Mouse (Mus musculus) olfactory bulb, adult 2 months (tissue): ENCODE data around the gene Prex1. TPM values are rescaled to one million over a fixed set of nuclear protein-coding genes. Genes with fewer than 3 reads are reported as not detected.

Source experiments
- H3K27ac ChIP-seq: fragments of 200-500 bp; 2 replicates; pipeline ENCODE4 v1.5.1; 2012; ENCODE audit warnings: low read depth, low read length; ENCODE audit not compliant: insufficient read depth
- H3K4me1 ChIP-seq: fragments of 200-500 bp; 2 replicates; pipeline ENCODE4 v1.6.1; 2012; ENCODE audit warnings: low read length; ENCODE audit not compliant: control insufficient read depth, insufficient read depth
- H3K4me3 ChIP-seq: fragments of 200-500 bp; 2 replicates; pipeline ENCODE4 v1.5.1; 2012; ENCODE audit warnings: mild to moderate bottlenecking, low read depth, low read length, moderate library complexity; ENCODE audit not compliant: insufficient read depth
- CTCF ChIP-seq: fragments of 200-500 bp; IDR thresholded peaks from 2 replicates; pipeline ENCODE4 v1.5.1; 2012; ENCODE audit warnings: low read depth, mild to moderate bottlenecking, low read length, moderate library complexity; ENCODE audit not compliant: insufficient read depth
- POLR2A ChIP-seq: fragments of 200-500 bp; IDR thresholded peaks from 2 replicates; pipeline ENCODE4 v1.6.1; 2012; ENCODE audit warnings: mild to moderate bottlenecking, low read depth, low read length, moderate library complexity; ENCODE audit not compliant: insufficient read depth
- WGBS: fragments of 180-500 bp; shearing (Covaris S2); methylation state at CpG from one replicate; pipeline ENCODE4 v1.1.7; 2018; 5-methylcytosine and 5-hydroxymethylcytosine counted together
- polyA plus RNA-seq: library from polyadenylated mRNA; stranded (reverse); fragments of >200 nt; gene quantifications from 2 replicates; pipeline ENCODE4 v1.2.4, GENCODE M21; 2012; ENCODE audit warnings: low replicate concordance; ENCODE audit not compliant: missing spikeins, insufficient read depth, insufficient read length

Gene Prex1
- polyA plus RNA-seq, 1 experiment: not detected

- peak overlapping the region; percentile 48 for H3K27ac ChIP-seq
- H3K4me1 ChIP-seq: peaks cover 17% of the 10 kb centered on the region
- TF ChIP-seq CTCF: no peak
- TF ChIP-seq POLR2A: no peak
- WGBS: 86% methylated on average over 2 of the region's 2 CpGs
- H3K4me3 ChIP-seq: no peak overlapping the region
These were observed 98.1 kb downstream of the Prex1 start for GRCm38 (mm10) chr2:166615338-166616075.

- TF ChIP-seq POLR2A: no peak
- TF ChIP-seq CTCF: no peak
- peaks cover 4% of the 10 kb centered on the region; the same call in 1 of the 2 replicates for H3K4me1 ChIP-seq
- whole genome bisulfite sequencing: 91% methylated on average over 5 of the region's 5 CpGs
- H3K4me3 ChIP-seq: no peak overlapping the region
- no peak overlapping the region for H3K27ac ChIP-seq
These were observed 103.4 kb downstream of the Prex1 start for GRCm38 (mm10) chr2:166610271-166610670.

- Histone ChIP-seq H3K4me3 (no peak overlapping the region), H3K4me1 (peaks cover 7% of the 10 kb centered on the region; the same call in 1 of the 2 replicates), H3K27ac (no peak overlapping the region)
- 48% methylated on average over 8 of the region's 8 CpGs for WGBS
- no peak for TF ChIP-seq POLR2A
- no peak for TF ChIP-seq CTCF
These were observed 105.1 kb downstream of the Prex1 start for GRCm38 (mm10) chr2:166608509-166608908.

- WGBS: 88% methylated on average over 17 of the region's 17 CpGs
- peaks cover 7% of the 10 kb centered on the region; the same call in 1 of the 2 replicates for H3K4me1 ChIP-seq
- H3K27ac ChIP-seq: no peak overlapping the region
- TF ChIP-seq CTCF (no peak), POLR2A (no peak)
- H3K4me3 ChIP-seq: no peak overlapping the region
These were observed 107.0 kb downstream of the Prex1 start for GRCm38 (mm10) chr2:166606481-166607245.

- Histone ChIP-seq H3K4me1 (peaks cover 7% of the 10 kb centered on the region; the same call in 1 of the 2 replicates), H3K27ac (no peak overlapping the region), H3K4me3 (no peak overlapping the region)
- 75% methylated on average over 6 of the region's 6 CpGs for WGBS
- no peak for TF ChIP-seq CTCF
- no peak for TF ChIP-seq POLR2A
These were observed 107.6 kb downstream of the Prex1 start for GRCm38 (mm10) chr2:166606053-166606452.

- TF ChIP-seq CTCF (no peak), POLR2A (no peak)
- Histone ChIP-seq H3K4me1 (peaks cover 7% of the 10 kb centered on the region; the same call in 1 of the 2 replicates), H3K4me3 (no peak overlapping the region), H3K27ac (no peak overlapping the region)
- WGBS: 81% methylated on average over 12 of the region's 12 CpGs
These were observed 108.3 kb downstream of the Prex1 start for GRCm38 (mm10) chr2:166605164-166605831.

- no peak overlapping the region for H3K4me3 ChIP-seq
- TF ChIP-seq CTCF (no peak), POLR2A (no peak)
- H3K4me1 ChIP-seq: peaks cover 7% of the 10 kb centered on the region; the same call in 1 of the 2 replicates
- WGBS: 92% methylated on average over 3 of the region's 3 CpGs
- H3K27ac ChIP-seq: no peak overlapping the region
These were observed 110.7 kb downstream of the Prex1 start for GRCm38 (mm10) chr2:166602948-166603347.

- 95% methylated on average over 18 of the region's 18 CpGs for WGBS
- TF ChIP-seq POLR2A (no peak), CTCF (no peak)
- Histone ChIP-seq H3K27ac (no peak overlapping the region), H3K4me3 (no peak overlapping the region), H3K4me1 (peaks cover 7% of the 10 kb centered on the region; the same call in 1 of the 2 replicates)
These were observed 112.2 kb downstream of the Prex1 start for GRCm38 (mm10) chr2:166601420-166601819.
